Mouse (Mus musculus): ENCODE data around the gene Mmp23.
A peak's percentile ranks its signal among the peaks of the same experiment; 100 is the strongest.
"Not testable (repeated sequence)": the region's sequence is repeated elsewhere in the genome, so short reads cannot be mapped to it uniquely, and the experiment has no call there.

The Mmp23 gene

DNA sequence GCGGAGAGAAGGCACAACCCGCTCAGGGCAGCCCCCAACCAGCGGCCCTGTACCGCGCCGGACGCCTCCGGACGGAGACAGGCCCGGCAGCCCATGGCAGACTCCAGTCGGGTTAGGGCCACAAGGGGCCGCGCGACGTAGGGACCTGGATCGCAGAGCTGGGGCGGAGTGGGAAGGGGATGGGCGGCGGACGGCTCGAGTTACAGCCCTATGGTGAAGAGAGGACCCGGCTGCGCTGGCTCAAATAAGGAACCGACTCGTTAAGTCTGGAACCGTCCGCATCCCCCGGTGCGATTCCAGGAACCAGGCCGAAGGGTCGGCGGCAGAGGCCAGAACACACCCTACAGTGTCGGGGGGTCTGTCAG lies at the start of gene Mmp23:
Mmp23 (minus strand) TSS at position 299 of the 365 bp plus-strand sequence.
- DNase-seq (ENCODE audit: low spot score in 2 of 2), result no peak

DNA sequence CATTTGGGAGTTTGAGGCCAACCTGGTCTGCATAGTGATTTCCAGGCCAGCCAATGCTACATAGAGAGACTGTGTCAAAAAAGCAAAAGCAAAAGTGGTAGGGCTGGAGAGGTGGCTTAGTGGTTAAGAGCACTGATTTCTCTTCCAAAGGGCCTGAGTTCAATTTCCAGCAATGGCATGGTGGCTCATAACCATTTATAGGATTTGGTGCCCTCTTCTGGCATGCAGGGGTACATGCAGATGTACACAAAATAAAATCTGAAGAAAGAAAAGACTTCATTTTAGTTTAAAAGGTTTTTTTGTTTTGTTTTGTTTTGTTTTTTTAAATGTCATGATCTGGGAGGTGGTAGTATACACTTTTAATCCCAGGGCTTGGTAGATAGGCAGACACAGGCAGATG lies 47.2 kb upstream of the Mmp23 start:
- no peak for DNase-seq (ENCODE audit: low spot score in 2 of 2)

DNA sequence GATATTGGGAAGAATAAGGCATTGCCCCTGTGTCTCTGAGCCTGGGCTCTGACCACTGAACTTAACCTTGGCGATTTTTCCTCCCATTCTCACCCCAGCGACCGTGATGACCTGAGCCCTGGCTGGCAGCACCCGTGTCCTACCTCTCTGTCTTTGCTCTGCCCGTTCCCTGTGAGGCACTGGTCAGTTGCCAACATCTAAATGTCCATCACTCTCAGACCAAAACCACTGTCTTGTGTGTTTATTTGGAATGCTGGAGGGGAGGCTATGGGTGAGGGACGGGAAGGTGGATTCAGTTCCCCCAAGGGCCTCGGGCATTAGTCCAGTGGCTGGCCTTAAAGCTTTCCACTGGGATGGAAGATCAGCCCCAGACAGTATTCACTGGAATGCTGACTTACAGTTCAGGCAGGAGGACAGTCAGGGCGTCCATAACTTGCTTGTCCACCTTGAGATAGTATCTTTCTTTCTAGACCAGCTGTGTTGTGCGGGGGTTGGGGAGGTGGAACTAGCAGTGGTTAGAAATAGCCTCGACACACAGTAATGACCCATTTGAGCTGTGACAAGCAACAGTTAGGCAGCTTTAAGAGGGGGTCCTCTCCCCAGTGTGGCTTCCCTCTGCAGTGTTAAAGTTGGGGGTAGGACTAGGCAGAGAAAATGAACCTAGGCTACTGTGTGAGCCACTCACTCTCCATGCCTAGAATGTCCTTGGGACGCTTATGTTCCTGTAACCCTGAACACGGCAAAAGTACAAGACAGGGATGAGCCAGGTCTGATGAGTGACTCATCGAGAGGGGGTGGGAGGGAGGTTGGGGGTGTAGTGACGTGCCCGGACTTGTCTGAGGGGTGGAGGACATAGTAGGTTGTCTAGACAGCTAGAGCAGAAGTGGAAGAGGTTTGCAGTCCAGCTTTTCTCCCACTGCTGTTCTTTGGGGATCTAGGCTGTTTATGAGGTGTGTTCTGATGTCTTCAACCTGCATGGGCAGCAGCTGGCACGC lies 43.4 kb upstream of the Mmp23 start:
- no peak for DNase-seq (ENCODE audit: low spot score in 2 of 2)

DNA sequence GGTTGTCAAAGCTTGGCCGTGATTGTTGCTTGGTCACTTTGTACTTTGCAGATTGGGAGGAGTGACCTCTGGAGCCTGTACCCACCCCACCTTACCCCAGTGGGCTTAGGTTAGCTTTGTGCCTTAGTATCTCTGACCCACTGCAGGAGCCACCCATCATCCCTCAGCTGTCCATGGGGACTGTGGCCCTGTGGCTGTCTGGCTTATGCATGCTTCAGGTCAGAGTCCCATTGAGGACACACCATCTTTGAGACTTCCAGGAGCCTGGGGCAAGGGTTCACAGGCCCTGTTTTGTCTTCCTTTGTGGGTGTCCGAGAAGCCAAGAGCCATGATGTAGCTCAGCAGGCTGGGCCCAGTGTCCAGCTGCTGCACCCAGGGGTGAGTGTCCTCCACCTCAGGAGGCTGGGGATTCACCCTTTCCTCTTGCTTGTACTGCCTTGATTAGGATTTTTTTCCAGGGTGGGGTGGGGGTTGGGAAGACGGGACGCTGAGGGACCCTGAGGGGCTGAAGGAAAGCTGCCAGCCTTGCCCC lies 42.4 kb upstream of the Mmp23 start:
- no peak for DNase-seq (ENCODE audit: low spot score in 2 of 2)

DNA sequence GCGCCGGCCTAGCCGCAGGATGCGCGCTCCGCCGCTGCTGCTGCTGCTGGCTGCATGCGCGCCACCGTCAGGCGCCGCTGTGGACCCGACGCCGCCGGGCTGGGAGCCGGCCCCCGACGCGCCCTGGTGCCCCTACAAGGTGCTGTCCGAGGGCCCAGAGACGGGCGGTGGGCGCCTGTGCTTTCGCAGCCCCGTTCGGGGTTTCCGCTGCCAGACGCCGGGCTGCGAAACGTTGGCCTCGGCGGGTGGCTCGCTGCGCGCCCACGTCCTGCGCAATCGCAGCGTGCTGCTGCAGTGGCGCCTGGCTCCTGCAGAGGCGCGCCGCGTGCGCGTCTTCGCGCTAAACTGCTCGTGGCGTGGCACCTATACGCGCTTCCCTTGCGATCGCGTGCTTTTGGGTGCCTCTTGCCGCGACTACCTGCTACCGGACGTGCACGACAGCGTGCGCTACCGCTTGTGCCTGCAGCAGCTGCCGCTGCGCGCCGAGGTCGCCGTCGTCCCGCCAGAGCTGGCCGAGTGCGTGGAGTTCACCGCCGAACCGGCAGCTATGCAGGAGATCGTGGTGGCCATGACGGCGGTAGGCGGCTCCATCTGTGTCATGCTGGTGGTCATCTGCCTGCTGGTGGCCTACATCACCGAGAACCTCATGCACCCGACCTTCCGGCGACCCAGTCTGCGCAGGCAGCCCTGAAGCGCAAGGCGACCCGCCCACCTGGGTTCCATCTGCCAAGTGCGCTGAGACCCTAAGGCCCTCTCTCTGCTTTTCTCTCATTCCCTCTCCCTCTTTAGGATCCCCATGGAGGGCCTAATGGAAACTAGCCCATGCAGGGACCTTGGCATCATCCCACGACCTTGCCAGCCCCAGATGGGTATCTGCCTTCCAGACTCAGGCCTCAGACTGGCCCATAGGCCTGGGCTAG lies 41.6 kb upstream of the Mmp23 start:
- DNase-seq (ENCODE audit: low spot score in 2 of 2), result peak; percentile 21 to 40

DNA sequence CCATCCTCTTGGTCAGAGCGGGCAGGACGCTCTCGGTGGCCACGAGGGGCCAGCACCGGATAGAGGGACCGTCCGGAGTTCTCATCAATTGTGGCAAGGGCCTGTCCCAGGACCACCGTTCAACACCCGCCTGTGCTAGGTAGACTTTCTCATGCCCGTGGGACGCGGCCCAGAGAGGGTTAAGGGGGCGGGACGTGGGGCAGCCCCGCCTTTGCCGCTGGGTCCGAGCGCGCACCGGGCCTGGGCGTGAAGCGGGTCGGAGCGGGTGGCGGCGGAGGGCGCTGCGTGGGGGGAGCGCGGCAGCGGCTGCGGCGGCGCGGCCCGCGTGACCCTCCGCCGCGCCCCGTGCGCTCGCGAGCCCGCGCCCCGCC lies 40.9 kb upstream of the Mmp23 start, which contains the start of gene Fndc10:
Fndc10 (plus strand) TSS at position 232 of the 371 bp plus-strand sequence.
- DNase-seq (ENCODE audit: low spot score in 2 of 2), result peak; percentile 14 to 34

DNA sequence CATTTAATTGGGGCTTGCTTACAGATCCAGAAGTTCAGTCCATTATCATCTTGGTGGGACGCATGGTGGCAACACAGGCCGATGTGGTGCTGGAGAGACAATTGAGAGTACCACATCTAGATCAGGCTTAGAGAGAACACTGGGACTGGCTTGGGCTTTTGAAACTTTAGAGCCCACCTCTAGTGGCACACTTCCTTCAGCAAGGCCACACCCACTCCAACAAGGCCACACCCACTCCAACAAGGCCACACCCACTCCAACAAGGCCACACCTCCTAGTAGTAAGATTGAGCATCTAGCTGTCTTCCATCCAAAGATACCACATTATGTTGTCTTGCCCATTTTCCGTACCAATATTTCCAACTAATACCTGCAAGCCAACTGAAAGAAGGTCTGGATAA lies 39.2 kb upstream of the Mmp23 start:
- no peak for DNase-seq (ENCODE audit: low spot score in 2 of 2)

DNA sequence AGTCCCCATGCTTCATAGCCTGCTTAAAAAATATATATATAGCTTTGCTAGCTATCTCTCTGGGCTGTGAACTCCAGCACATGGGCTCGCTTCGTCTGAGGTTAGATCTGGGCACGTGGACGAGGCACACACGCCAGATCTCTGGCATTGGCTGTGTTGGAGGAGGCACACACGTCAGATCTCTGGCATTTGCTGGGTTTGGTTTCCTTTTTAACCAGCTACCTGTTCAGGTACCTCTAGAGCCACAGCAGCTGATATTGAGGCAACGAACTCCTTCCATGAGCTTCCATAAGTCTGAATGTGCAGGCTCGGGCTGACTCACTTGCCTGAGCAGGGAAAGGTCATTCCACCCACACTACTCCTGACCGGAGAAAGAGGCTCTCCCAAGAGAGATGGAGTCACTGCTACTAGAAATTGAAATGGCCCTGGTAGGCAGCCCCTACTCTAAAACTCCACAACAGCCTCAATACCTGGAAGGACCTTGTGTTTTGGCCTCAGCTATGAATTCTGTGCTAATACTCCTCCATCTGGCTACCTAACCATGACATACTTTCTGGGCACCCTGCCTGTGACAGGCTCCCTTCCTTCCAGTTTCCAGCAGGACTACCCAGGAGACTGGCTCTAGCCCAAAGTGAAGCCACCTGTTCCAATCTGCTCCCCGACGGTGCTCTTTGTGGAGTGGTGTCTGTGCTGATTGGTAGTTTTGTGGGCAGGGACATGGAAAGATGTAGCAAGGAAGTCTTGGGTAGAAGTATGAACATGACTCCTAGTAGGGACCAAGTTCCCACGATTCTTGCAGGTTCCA lies 37.6 kb upstream of the Mmp23 start:
- DNase-seq (ENCODE audit: low spot score in 2 of 2), result no peak

DNA sequence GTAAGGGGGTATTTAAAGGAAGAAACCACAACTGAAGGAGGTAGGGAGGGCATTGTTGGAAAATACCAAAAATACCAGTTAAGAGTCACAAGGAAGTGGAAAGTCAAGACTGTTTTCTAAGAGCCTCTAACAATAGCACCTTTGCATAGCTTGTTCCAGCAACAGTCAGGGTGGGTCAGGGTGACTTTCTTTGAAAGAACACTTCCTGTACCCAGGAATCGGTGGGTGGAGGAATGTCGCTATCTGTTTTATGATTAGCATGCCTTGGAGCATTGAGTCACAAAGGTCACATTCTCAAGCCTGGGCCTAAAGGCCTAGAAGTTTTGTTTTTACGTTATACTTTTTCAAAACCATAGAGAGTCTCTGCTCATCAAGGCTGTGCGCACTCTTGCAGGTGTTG lies 34.6 kb upstream of the Mmp23 start:
- not testable (repeated sequence) for DNase-seq (ENCODE audit: low spot score in 2 of 2)

DNA sequence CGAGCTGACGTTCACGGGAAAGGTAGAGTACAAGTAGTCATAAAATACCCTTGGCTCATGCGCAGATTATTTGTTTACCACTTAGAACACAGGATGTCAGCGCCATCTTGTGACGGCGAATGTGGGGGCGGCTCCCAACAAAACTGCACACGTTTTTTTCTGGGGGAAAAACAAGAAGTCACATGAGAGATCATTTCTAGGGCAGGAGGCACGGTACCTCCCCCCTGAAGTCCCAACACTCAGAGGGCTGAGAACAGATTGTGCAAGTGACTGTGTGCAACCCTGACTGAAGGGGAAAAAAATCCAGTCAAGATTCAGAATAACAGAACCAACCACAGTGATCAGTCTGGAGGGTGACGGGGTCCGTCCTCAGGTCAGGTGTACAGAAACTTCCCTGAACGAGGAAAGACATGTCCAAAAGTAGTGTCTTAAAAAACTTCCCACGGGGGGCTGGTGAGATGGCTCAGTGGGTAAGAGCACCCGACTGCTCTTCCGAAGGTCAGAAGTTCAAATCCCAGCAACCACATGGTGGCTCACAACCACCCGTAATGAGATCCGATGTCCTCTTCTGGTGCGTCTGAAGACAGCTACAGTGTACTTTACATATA lies 30.6 kb upstream of the Mmp23 start:
- not testable (repeated sequence) for DNase-seq (ENCODE audit: low spot score in 2 of 2)

DNA sequence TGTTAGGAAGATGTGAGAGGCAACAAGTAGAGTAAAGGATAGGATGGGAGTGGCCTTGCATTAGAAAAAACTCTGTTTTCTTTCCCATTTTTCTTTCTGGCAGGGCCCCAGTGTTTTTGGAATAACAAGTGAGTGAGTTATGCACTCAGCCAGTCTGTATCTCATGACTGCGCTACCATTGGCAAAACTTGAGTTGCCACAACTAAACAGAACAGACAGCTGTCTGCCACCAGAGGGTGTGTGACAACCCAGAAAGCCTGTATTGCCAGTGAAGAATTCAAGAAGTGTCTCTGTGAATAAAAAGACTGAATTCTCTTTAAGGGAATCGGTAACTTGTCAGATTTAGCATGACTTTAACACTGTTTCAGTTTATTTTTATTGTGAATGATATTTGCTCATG lies 22.8 kb upstream of the Mmp23 start:
- DNase-seq (ENCODE audit: low spot score in 2 of 2), result no peak

DNA sequence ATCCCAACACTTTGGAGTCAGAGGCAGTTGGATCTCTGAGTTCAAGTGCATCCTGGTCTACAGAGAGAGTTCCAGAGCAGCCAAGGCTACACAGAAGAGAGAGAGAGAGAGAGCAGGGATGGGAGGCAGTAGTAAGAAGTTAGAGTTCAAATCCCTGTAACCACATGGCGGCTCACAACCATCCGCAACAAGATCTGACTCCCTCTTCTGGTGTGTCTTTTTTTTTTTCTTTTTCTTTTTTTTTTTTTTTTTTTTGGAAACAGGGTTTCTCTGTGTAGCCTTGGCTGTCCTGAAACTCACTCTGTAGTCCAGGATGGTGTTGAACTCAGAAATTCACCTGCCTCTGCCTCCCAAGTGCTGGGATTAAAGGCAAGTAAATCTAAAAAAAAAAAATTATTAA lies 18.9 kb upstream of the Mmp23 start:
- DNase-seq (ENCODE audit: low spot score in 2 of 2), result no peak

DNA sequence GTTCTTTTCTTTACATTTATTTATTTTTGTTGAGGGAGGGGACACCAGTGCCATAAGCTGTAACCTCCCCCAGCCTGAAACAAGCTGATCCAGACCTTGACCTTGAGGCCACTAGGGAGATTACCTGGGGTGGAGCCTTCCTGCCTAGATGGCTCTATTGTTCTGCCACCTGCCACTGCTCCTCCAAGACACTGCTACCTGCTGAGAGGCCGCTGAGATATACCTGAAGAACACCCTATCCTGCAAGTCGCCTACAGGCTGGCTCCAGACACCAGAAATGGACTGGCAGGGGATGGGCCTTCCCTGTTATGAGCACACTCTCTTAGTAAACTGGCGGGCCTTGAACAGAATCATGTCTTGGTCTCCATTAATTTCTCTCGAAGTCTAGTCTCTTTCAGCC lies 17.1 kb upstream of the Mmp23 start:
- not testable (repeated sequence) for DNase-seq (ENCODE audit: low spot score in 2 of 2)

DNA sequence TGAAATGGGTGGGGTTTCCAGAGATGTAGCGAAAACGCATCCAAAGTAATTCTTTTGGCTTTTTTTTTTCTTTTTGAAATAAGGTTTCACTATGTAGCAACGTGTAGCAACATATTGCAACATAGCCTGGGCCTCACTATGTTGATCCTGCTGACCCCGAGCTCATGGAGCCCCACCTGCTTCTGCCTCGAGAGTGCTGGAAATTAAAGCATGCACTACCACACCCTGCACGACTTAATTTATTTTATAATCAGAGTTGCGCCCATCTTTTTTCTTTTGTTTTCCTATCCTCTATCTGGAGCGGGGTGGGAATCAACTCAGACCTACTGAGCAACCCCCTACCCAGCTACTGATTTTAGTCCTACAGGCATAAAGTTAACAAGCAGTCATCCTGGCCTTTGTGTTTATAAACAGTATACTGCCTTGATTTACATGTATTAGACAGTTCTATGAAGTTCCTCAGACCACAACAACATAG lies 16.5 kb upstream of the Mmp23 start:
- DNase-seq (ENCODE audit: low spot score in 2 of 2), result no peak

DNA sequence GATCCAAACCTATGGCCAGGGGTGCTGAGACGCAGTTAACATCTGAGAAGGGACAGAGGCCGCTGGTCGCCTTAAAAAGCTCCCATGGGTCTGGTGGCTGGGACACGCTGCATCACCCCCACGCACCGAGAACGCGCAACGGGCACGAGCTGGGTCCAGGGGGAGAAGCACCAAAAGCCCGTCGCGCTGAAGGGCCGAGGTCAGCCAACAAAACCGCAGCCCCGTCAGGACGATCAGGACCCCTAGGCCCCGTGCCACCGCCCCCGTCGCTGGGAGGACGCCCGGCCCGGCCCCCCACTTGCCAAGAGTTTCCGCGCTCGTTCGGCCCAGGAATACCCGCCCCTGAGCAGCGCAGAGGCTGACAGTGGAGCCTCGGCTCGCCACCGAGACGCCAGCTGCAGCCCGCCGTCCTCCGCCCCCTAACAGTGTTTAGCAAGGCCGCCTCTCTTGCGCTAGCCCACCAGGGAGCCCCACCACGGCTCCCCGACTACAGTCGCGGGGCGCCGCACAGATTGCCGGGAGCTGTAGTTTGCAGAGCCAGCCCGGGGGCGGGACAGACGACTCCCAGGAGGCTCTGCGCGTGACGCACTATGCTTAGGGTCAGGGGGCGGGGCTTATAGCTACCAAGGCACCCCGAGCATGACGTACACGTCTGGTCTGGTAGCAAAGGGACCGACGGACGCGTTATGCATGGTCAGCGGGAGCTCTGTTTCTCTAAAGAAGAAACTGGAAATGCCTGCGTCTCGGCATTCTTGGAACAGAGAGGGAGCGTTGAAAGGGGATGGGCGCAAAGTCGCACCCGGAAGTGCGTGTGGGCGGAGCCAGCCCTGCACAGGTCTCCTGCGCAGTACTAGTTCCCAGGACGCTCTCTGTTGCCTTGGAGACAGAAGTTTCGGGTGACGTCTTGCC lies 15.8 kb upstream of the Mmp23 start, which contains the start of gene Mib2:
Mib2 (minus strand) TSS at position 510 of the 909 bp plus-strand sequence.
- DNase-seq (ENCODE audit: low spot score in 2 of 2), result peak; percentile 91 to 94

DNA sequence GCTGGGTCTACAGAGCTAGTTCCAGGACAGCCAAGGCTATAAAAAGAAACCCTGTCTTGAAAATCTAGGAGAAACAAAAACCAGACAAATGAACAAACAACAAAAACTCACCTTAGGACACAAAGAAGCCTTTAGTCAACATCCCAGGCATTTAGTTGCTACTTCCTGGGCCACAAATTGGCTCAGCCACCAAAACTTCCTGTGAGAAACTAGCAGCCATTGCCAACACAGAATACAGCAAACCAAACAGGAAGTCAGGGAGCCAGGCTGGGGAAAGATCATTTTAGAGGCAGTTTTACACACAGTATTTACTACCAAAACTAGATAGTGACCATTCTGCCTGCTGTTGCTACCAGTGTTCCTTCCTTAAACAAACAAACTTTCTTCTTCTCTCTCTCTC lies 13.7 kb upstream of the Mmp23 start:
- DNase-seq (ENCODE audit: low spot score in 2 of 2), result no peak

DNA sequence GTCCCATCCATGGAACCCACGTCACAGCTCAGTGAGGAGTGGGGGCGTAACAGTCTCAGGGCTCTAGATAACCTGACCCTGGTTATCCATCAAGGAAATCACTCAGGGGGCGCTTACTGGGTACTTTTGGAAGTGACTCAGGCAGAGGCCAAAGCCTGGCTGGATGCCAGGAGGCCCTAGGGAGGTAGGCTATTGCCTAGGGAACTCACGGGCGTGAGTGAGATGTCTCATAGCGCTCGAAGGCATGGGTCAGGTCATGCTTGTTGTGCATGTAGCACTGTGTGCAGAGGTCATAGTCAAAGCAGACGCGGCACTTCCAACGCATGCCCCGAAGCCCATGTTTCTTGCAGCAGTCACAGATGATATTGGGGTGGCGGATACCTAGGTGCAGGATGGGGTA lies 7.5 kb upstream of the Mmp23 start:
- DNase-seq (ENCODE audit: low spot score in 2 of 2), result no peak

DNA sequence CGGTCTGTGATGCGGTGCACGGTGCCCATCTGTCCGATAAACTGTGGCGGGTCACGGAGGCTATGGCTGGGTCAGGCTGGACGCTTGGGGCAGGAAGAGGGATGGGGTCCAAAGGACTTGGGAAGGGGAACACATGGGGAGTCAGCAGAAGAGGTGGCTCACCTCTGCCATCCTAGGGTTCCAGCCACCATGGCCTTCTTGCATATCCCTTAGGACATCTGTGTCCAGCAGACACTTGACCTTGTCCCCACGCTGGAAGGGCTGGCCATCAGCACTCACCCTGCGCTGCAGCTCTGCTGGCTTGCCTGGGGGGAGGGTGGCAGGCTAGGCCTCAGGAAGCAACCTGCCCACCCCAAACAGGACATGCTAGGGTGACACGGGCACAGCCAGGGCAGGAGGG lies 5.8 kb upstream of the Mmp23 start:
- no peak for DNase-seq (ENCODE audit: low spot score in 2 of 2)

DNA sequence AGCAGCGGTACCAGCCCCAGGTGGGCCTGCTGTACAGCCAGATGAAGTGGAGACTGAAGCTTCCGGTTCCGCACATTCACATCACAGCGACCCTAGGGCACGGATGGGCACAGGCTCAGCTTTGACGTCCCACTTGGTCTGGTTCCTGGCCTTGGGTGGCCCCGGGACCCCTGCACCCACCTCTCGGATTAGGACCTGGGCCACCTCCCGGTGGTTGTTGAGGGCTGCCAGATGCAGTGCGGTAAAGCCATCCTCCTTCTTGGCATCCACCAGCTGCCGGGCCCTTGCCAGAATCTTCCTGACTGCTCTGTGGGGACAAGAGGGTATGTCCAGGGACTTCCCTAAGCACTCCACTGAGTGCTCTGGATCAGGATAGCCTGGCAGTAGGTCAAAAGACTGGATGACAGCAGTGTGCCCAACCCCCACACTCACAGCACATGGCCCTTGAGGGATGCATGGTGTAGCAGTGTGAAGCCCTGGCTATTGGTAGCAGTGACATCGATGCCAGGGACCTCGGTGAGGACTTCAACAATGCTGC lies 3.1 kb upstream of the Mmp23 start:
- DNase-seq (ENCODE audit: low spot score in 2 of 2), result no peak
